Mouse (Mus musculus) embryonic facial prominence, embryonic 12.5 days (tissue): ENCODE results near the gene Sphk1. TPM values are rescaled to one million over a fixed set of nuclear protein-coding genes. Genes with fewer than 3 reads are reported as not detected.

Source experiments
- polyA plus RNA-seq: library from polyadenylated mRNA; unstranded; fragments of >200 nt; fragmentation: Nextera tagmentation; extraction: Ambion mirVana; gene quantifications from 2 replicates; pipeline ENCODE4 v1.2.1, GENCODE M21; 2016

Gene Sphk1
- polyA plus RNA-seq, 1 experiment from 2014 or later, result 6.9 TPM

Other genes starting within 250 kb of the Sphk1 start
- 0.47 and 0.56 TPM in 2 replicates for gene Galr2, start 250.0 kb upstream of the Sphk1 start, polyA plus RNA-seq
- 78.8 and 83.9 TPM in 2 replicates for gene Exoc7, start 223.7 kb upstream of the Sphk1 start, polyA plus RNA-seq
- gene Foxj1, start 195.5 kb upstream of the Sphk1 start, polyA plus RNA-seq, result 1.0 and 1.8 TPM in 2 replicates
- gene Rnf157, start 117.9 kb upstream of the Sphk1 start, polyA plus RNA-seq, result 27.4 and 33.3 TPM in 2 replicates
- 32.3 and 44.1 TPM in 2 replicates for gene Ubald2, start 96.8 kb upstream of the Sphk1 start, polyA plus RNA-seq
- gene Qrich2, start 64.7 kb upstream of the Sphk1 start, polyA plus RNA-seq, result 0.14 and 0.39 TPM in 2 replicates
- gene Prpsap1, start 36.7 kb upstream of the Sphk1 start, polyA plus RNA-seq, result 197 and 211 TPM in 2 replicates
- 19.9 and 26.4 TPM in 2 replicates for gene Ube2o, start 50.5 kb downstream of the Sphk1 start, polyA plus RNA-seq
- gene Aanat, start 55.5 kb downstream of the Sphk1 start, polyA plus RNA-seq, result not detected in 2 replicates
- 4.5 and 4.7 TPM in 2 replicates for gene Rhbdf2, start 96.1 kb downstream of the Sphk1 start, polyA plus RNA-seq
- gene Prcd, start 122.6 kb downstream of the Sphk1 start, polyA plus RNA-seq, result 0.59 and 0.86 TPM in 2 replicates
- 6.4 and 7.1 TPM in 2 replicates for gene Cygb, start 123.4 kb downstream of the Sphk1 start, polyA plus RNA-seq
- not detected in 2 replicates for gene St6galnac1, start 244.6 kb downstream of the Sphk1 start, polyA plus RNA-seq